In genomic region chr5:143809421-143810090, GRCm38 (mm10) we compare ENCODE assay signal across 29 mouse cellular contexts. TPM values are rescaled to one million over a fixed set of nuclear protein-coding genes. Genes with fewer than 3 reads are reported as not detected.
A peak's percentile ranks its signal among the peaks of the same experiment; 100 is the strongest.
DNase-seq lines count a peak whose midpoint lies in the region; ATAC-seq and TF ChIP-seq lines count a peak whose summit lies in the region.
"Had no signal": no experiment of that assay in that cellular context is flagged by ENCODE, and none has a peak within 500 bp of the region (broad histone marks: within the 10 kb centered on the region; RNA-seq: fewer than 3 reads in every experiment).

No protein-coding gene starts in this region.

- WGBS in forebrain, postnatal 0 days: 71% methylated on average over 3 of the region's 3 CpGs
- 83% methylated on average over 3 of the region's 3 CpGs for WGBS in forebrain, embryonic 13.5 days

- no peaks in the 10 kb centered on the region for H3K4me1 ChIP-seq in forebrain, postnatal 0 days (ENCODE audit: insufficient read depth)
- no peaks in the 10 kb centered on the region for H3K4me1 ChIP-seq in forebrain, embryonic 13.5 days
- peaks cover 3 to 10% of the 10 kb centered on the region in 2 experiments; a peak in 2 of 4 replicates for H3K4me1 ChIP-seq in CH12.LX (ENCODE audit: control insufficient read depth in 1 of 2, insufficient read depth in 2 of 2)
- H3K4me1 ChIP-seq: heart, embryonic 12.5 days; hindbrain, embryonic 13.5 days; neural tube, embryonic 12.5 days; stomach, embryonic 15.5 days had no signal

- H3K4me2 ChIP-seq in forebrain, postnatal 0 days (ENCODE audit: low read depth): no peak overlapping the region
- H3K4me2 ChIP-seq in forebrain, embryonic 13.5 days: no peak overlapping the region
- no peak overlapping the region for H3K4me2 ChIP-seq in CH12.LX (ENCODE audit: insufficient read depth, low read depth, poor library complexity, severe bottlenecking)
- H3K4me2 ChIP-seq: heart, embryonic 12.5 days; hindbrain, embryonic 13.5 days; liver, embryonic 12.5 days; midbrain, embryonic 11.5 days; neural tube, embryonic 12.5 days; stomach, embryonic 15.5 days had no signal

- no peak overlapping the region for H3K4me3 ChIP-seq in forebrain, postnatal 0 days (ENCODE audit: low read depth, low read length)
- no peak overlapping the region for H3K4me3 ChIP-seq in forebrain, embryonic 13.5 days
- no peak overlapping the region for H3K4me3 ChIP-seq in left cerebral cortex, adult 2 months
- no peak overlapping the region for H3K4me3 ChIP-seq in CH12.LX (replicated peaks in 1 of 3; ENCODE audit: low read depth in 2 of 3, low read length in 2 of 3, poor library complexity in 1 of 3)
- H3K4me3 ChIP-seq: erythroblast, embryonic 14.5 days; heart, embryonic 12.5 days; hindbrain, embryonic 13.5 days; liver, embryonic 12.5 days; myocyte; neural tube, embryonic 12.5 days; stomach, embryonic 15.5 days had no signal

- no peaks in the 10 kb centered on the region for H3K9me3 ChIP-seq in forebrain, postnatal 0 days (ENCODE audit: low read length)
- no peaks in the 10 kb centered on the region for H3K9me3 ChIP-seq in forebrain, embryonic 13.5 days (replicated peaks)
- no peaks in the 10 kb centered on the region for H3K9me3 ChIP-seq in CH12.LX (replicated peaks; ENCODE audit: low read length)
- H3K9me3 ChIP-seq: heart, embryonic 12.5 days; hindbrain, embryonic 13.5 days; liver, embryonic 12.5 days; neural tube, embryonic 12.5 days; stomach, embryonic 15.5 days had no signal

- H3K27me3 ChIP-seq in forebrain, postnatal 0 days (ENCODE audit: insufficient read depth, low read length): no peaks in the 10 kb centered on the region
- no peaks in the 10 kb centered on the region for H3K27me3 ChIP-seq in forebrain, embryonic 13.5 days
- H3K27me3 ChIP-seq in CH12.LX (replicated peaks): no peaks in the 10 kb centered on the region
- H3K27me3 ChIP-seq: heart, embryonic 12.5 days; hindbrain, embryonic 13.5 days; liver, embryonic 12.5 days; neural tube, embryonic 12.5 days; stomach, embryonic 15.5 days had no signal

- H3K79me2 ChIP-seq in CH12.LX (replicated peaks; ENCODE audit: control insufficient read depth, extremely low read depth, insufficient read depth, poor library complexity, severe bottlenecking): no peaks in the 10 kb centered on the region

- no peak for TF ChIP-seq RAD21 in CH12.LX (IDR thresholded peaks at IDR 0.05; ENCODE audit: low read depth, low read length)

- H3K9ac ChIP-seq in forebrain, postnatal 0 days: no peak overlapping the region
- H3K9ac ChIP-seq in forebrain, embryonic 13.5 days: no peak overlapping the region
- H3K9ac ChIP-seq in CH12.LX (ENCODE audit: insufficient read depth, low read depth): no peak overlapping the region
- H3K9ac ChIP-seq: heart, embryonic 12.5 days; hindbrain, embryonic 13.5 days; liver, embryonic 12.5 days; liver, postnatal 0 days; neural tube, embryonic 12.5 days; stomach, embryonic 15.5 days had no signal

- in situ Hi-C loops in CH12.LX (cut with MboI; ENCODE audit: low pct_ligation_motif_present, low pct_unique_long_range_greater_than_20kb, low sequenced_read_pairs): no loop called here

- intact Hi-C loops in left cerebral cortex, adult 2 months (cut with DNase I): no loop called here
- intact Hi-C loops in left cerebral cortex, postnatal 4 days (cut with DNase I): no loop called here

- peak overlapping the region; percentile 30; the same call in 1 of the 2 replicates for H3K27ac ChIP-seq in forebrain, postnatal 0 days (ENCODE audit: low read depth, low read length)
- H3K27ac ChIP-seq in forebrain, embryonic 13.5 days: no peak overlapping the region
- H3K27ac ChIP-seq in left cerebral cortex, adult 2 months: 0 out of 2 replicates have a peak overlapping the region, but pooled peaks have one; percentile 17
- no peak overlapping the region for H3K27ac ChIP-seq in CH12.LX (ENCODE audit: insufficient read depth, low read depth)
- H3K27ac ChIP-seq: hindbrain, embryonic 13.5 days; liver, embryonic 12.5 days; neural tube, embryonic 12.5 days; stomach, embryonic 15.5 days had no signal

- ATAC-seq in forebrain, postnatal 0 days: no peak
- ATAC-seq in forebrain, embryonic 13.5 days: no peak
- ATAC-seq in erythroid progenitor cell, adult 5-6 weeks (replicated peaks; ENCODE audit: low FRiP score, poor library complexity, severe bottlenecking): no peak
- ATAC-seq: forebrain, embryonic 14.5 days; intestine, embryonic 16.5 days; liver, embryonic 12.5 days; liver, postnatal 0 days; midbrain, embryonic 16.5 days had no signal

- no peak for TF ChIP-seq POLR2A in CH12.LX (IDR thresholded peaks at IDR 0.05; ENCODE audit: low read depth, low read length)

- no peak for TF ChIP-seq CTCF in forebrain, postnatal 0 days (IDR thresholded peaks at IDR 0.05; ENCODE audit: low read depth)
- no peak for TF ChIP-seq CTCF in left cerebral cortex, adult 2 months (IDR thresholded peaks at IDR 0.05)
- TF ChIP-seq CTCF in CH12.LX (conservative IDR thresholded peaks at IDR 0.05 in 1 of 2, IDR thresholded peaks at IDR 0.05 in 1 of 2; ENCODE audit: low read depth in 2 of 2, low read length in 2 of 2): no peak

- TF ChIP-seq EP300 in CH12.LX (IDR thresholded peaks at IDR 0.05; ENCODE audit: low read length): no peak

- H3K36me3 ChIP-seq in forebrain, postnatal 0 days (ENCODE audit: insufficient read depth): no peaks in the 10 kb centered on the region
- no peaks in the 10 kb centered on the region for H3K36me3 ChIP-seq in forebrain, embryonic 13.5 days (ENCODE audit: poor library complexity, severe bottlenecking)
- H3K36me3 ChIP-seq in CH12.LX (replicated peaks in 1 of 2; ENCODE audit: control insufficient read depth in 1 of 2, insufficient read depth in 1 of 2, low read length in 1 of 2): no peaks in the 10 kb centered on the region
- H3K36me3 ChIP-seq: heart, embryonic 12.5 days; hindbrain, embryonic 13.5 days; liver, embryonic 12.5 days; neural tube, embryonic 12.5 days; stomach, embryonic 15.5 days had no signal

- peak; percentile 24 for DNase-seq in forebrain, postnatal 0 days
- DNase-seq in left cerebral cortex, adult 2 months (ENCODE audit: extremely low spot score in 1 of 2, low spot score in 2 of 2): no peak
- no peak for DNase-seq in left cerebral cortex, postnatal 4 days
- peak; percentile 28 for DNase-seq in CH12.LX (ENCODE audit: extremely low read depth)
- peak; percentile 31 for DNase-seq in telencephalon, adult 2 months (ENCODE audit: low read depth, low spot score)
- DNase-seq: adrenal gland, postnatal 14 days; cerebellum, adult 18-20 months; cerebellum, postnatal 10 days; gastrocnemius, postnatal 10 days; heart, postnatal 4 days; kidney, adult 9 months; kidney, postnatal 10 days; liver, postnatal 0 days; lung, postnatal 36 days; right cerebral cortex, postnatal 14 days; thymus, postnatal 14 days had no signal

- dilution Hi-C loops in CH12.LX (cut with MboI; ENCODE audit: extremely low pct_ligation_motif_present, extremely low pct_unique_long_range_greater_than_20kb, low sequenced_read_pairs): no loop called here

TF ChIP-seq in CH12.LX, 34 proteins besides CTCF, POLR2A, EP300 and RAD21:
- TF ChIP-seq MYC (IDR thresholded peaks at IDR 0.05; ENCODE audit: low read depth, low read length) (no peak), NRF1 (IDR thresholded peaks at IDR 0.05; ENCODE audit: low read depth, low read length) (no peak), NELFE (IDR thresholded peaks at IDR 0.05; ENCODE audit: low read depth, low read length) (no peak), IRF4 (IDR thresholded peaks at IDR 0.05; ENCODE audit: low read depth, low read length) (no peak), E2F4 (IDR thresholded peaks at IDR 0.05; ENCODE audit: insufficient replicate concordance, low read depth, low read length) (no peak), SIN3A (IDR thresholded peaks at IDR 0.05; ENCODE audit: low read length) (no peak), ZKSCAN1 (IDR thresholded peaks at IDR 0.05; ENCODE audit: borderline replicate concordance, low read depth, low read length) (no peak)

RNA-seq across cellular contexts. Expression of gene Eif2ak1, which starts 8.0 kb away (rescaled TPM):
- 27.5 and 28.0 TPM in 2 replicates for total RNA-seq in forebrain, postnatal 0 days (2014; rRNA removed)
- polyA plus RNA-seq in forebrain, postnatal 0 days (2015; fragmentation: Nextera tagmentation; extraction: Ambion mirVana): 31.7 and 36.8 TPM in 2 replicates
- polyA plus RNA-seq in forebrain, embryonic 13.5 days (2015; fragmentation: Nextera tagmentation; extraction: Ambion mirVana): 44.9 and 45.6 TPM in 2 replicates
- total RNA-seq in left cerebral cortex, adult 2 months (2021): 10 to 100 TPM; 43.6 to 48.3 TPM
- 10 to 100 TPM; 41.1 to 42.9 TPM for total RNA-seq in left cerebral cortex, postnatal 4 days (2021)
- total RNA-seq in CH12.LX (2012; rRNA removed): 13.4 and 15.2 TPM in 2 replicates
- 11.0 and 11.9 TPM in 2 replicates for total RNA-seq in CH12.LX (2014; rRNA removed)
- polyA plus RNA-seq in CH12.LX (2012; ENCODE audit: insufficient read length, low read depth): 26.7 and 26.9 TPM in 2 replicates
- 247 and 263 TPM in 2 replicates for total RNA-seq in erythroid progenitor cell, adult 5-6 weeks (2015; ENCODE audit: low replicate concordance)
- 329 and 365 TPM in 2 replicates for total RNA-seq in erythroid progenitor cell, adult 5-6 weeks (2017; ENCODE audit: low replicate concordance)

Comparison
In these comparisons a context has a peak if more than half of its experiments do, and no peak if none do; other contexts are left out.
1. H3K27ac ChIP-seq: peak in forebrain, postnatal 0 days (single experiment) and left cerebral cortex, adult 2 months (single experiment); none in forebrain, embryonic 13.5 days (single experiment) and CH12.LX (single experiment).
2. DNase-seq: peak in forebrain, postnatal 0 days (single experiment), CH12.LX (single experiment) and telencephalon, adult 2 months (single experiment); none in left cerebral cortex, adult 2 months (0 of 2) and left cerebral cortex, postnatal 4 days (single experiment).